Mouse (Mus musculus) heart, embryonic 13.5 days (tissue): ENCODE data around the gene Mttp. TPM values are rescaled to one million over a fixed set of nuclear protein-coding genes. Genes with fewer than 3 reads are reported as not detected.

ENCODE experiments used
- ATAC-seq: fragments of 200-750 bp; cut with Nextera tagmentation; 2 replicates; pipeline ENCODE4 v1.8.0; 2017; ENCODE audit warnings: moderate TSS enrichment; ENCODE audit not compliant: insufficient number of reproducible peaks, low FRiP score, low TSS enrichment; ENCODE audit errors: extremely low read depth
- H3K27ac ChIP-seq: fragments of 300-500 bp; sonication (generic); replicated peaks from 2 replicates; pipeline ENCODE4 v1.5.1; 2015; ENCODE audit warnings: moderate library complexity, mild to moderate bottlenecking, inconsistent platforms
- H3K27me3 ChIP-seq: fragments of 300-500 bp; sonication (generic); replicated peaks from 2 replicates; pipeline ENCODE4 v1.6.1; 2015; ENCODE audit warnings: mild to moderate bottlenecking, inconsistent platforms
- H3K36me3 ChIP-seq: fragments of 300-500 bp; sonication (generic); 2 replicates; pipeline ENCODE4 v1.6.1; 2015; ENCODE audit warnings: mild to moderate bottlenecking, inconsistent platforms
- H3K4me1 ChIP-seq: fragments of 300-500 bp; sonication (generic); 2 replicates; pipeline ENCODE4 v1.6.1; 2015; ENCODE audit warnings: inconsistent platforms
- H3K4me2 ChIP-seq: fragments of 300-500 bp; sonication (generic); 2 replicates; pipeline ENCODE4 v1.6.1; 2015; ENCODE audit warnings: inconsistent platforms, mild to moderate bottlenecking, moderate library complexity
- H3K4me3 ChIP-seq: fragments of 300-500 bp; sonication (generic); 2 replicates; pipeline ENCODE4 v1.5.1; 2015; ENCODE audit warnings: moderate library complexity, mild to moderate bottlenecking, inconsistent platforms
- H3K9ac ChIP-seq: fragments of 300-500 bp; sonication (generic); 2 replicates; pipeline ENCODE4 v1.6.1; 2015; ENCODE audit warnings: inconsistent platforms, mild to moderate bottlenecking, moderate library complexity
- H3K9me3 ChIP-seq: fragments of 300-500 bp; sonication (generic); 2 replicates; pipeline ENCODE4 v1.6.1; 2016; ENCODE audit warnings: inconsistent platforms
- WGBS: fragments of 180-500 bp; shearing (Covaris S2); methylation state at CpG from one replicate; pipeline ENCODE4 v1.1.7; 2015; ENCODE audit warnings: mixed read lengths; 5-methylcytosine and 5-hydroxymethylcytosine counted together
- polyA plus RNA-seq: library from polyadenylated mRNA; unstranded; fragments of >200 nt; fragmentation: Nextera tagmentation; extraction: Ambion mirVana; gene quantifications from 2 replicates; pipeline ENCODE4 v1.2.1, GENCODE M21; 2015

The Mttp gene
- polyA plus RNA-seq, 1 experiment from 2014 or later, result 6.6 TPM

GRCm38 (mm10) chr3:138078701-138079100, 66.1 kb downstream of the Mttp start:
- Histone ChIP-seq H3K9me3 (no peaks in the 10 kb centered on the region), H3K4me2 (no peak overlapping the region), H3K9ac (no peak overlapping the region), H3K27ac (0 out of 2 replicates have a peak overlapping the region, but pooled peaks have one; percentile 6), H3K4me1 (peaks cover 53% of the 10 kb centered on the region), H3K27me3 (no peaks in the 10 kb centered on the region), H3K36me3 (peaks cover 36% of the 10 kb centered on the region), H3K4me3 (no peak overlapping the region)
- ATAC-seq, result no peak
- 23% methylated on average over 1 of the region's 1 CpGs for WGBS

GRCm38 (mm10) chr3:138077476-138078340, 67.1 kb downstream of the Mttp start:
- no peak overlapping the region for H3K4me2 ChIP-seq
- no peaks in the 10 kb centered on the region for H3K27me3 ChIP-seq
- H3K9me3 ChIP-seq, result no peaks in the 10 kb centered on the region
- peaks cover 52% of the 10 kb centered on the region for H3K4me1 ChIP-seq
- WGBS, result 71% methylated on average over 11 of the region's 11 CpGs
- no peak overlapping the region for H3K27ac ChIP-seq
- no peak overlapping the region for H3K4me3 ChIP-seq
- ATAC-seq, result no peak
- H3K36me3 ChIP-seq, result peaks cover 36% of the 10 kb centered on the region
- no peak overlapping the region for H3K9ac ChIP-seq

- WGBS, result 35% methylated on average over 8 of the region's 8 CpGs
- ATAC-seq, result no peak; the same call in 1 of the 2 replicates
- peak overlapping the region; percentile 0; the same call in 1 of the 2 replicates for H3K4me3 ChIP-seq
- H3K27me3 ChIP-seq, result no peaks in the 10 kb centered on the region
- peaks cover 27% of the 10 kb centered on the region for H3K36me3 ChIP-seq
- H3K9ac ChIP-seq, result peak overlapping the region; percentile 25
- H3K27ac ChIP-seq, result peak overlapping the region; percentile 74
- peak overlapping the region; percentile 77 for H3K4me2 ChIP-seq
- H3K9me3 ChIP-seq, result no peaks in the 10 kb centered on the region
- peaks cover 58% of the 10 kb centered on the region for H3K4me1 ChIP-seq
Observed at GRCm38 (mm10) chr3:138075209-138075608, 69.6 kb downstream of the Mttp start.

- Histone ChIP-seq H3K27me3 (no peaks in the 10 kb centered on the region), H3K4me2 (peak overlapping the region; percentile 77; the same call in 1 of the 2 replicates), H3K4me1 (peaks cover 68% of the 10 kb centered on the region), H3K4me3 (no peak overlapping the region), H3K27ac (no peak overlapping the region), H3K9ac (peak overlapping the region; percentile 52), H3K36me3 (peaks cover 17% of the 10 kb centered on the region), H3K9me3 (no peaks in the 10 kb centered on the region)
- 88% methylated on average over 1 of the region's 1 CpGs for WGBS
- ATAC-seq, result no peak
Observed at GRCm38 (mm10) chr3:138074214-138074613, 70.6 kb downstream of the Mttp start.

GRCm38 (mm10) chr3:138071476-138072073, 73.2 kb downstream of the Mttp start:
- Histone ChIP-seq H3K9me3 (no peaks in the 10 kb centered on the region), H3K4me1 (peaks cover 73% of the 10 kb centered on the region), H3K4me3 (peak overlapping the region; percentile 52), H3K27ac (peak overlapping the region; percentile 64), H3K9ac (peak overlapping the region; percentile 85), H3K27me3 (no peaks in the 10 kb centered on the region), H3K36me3 (0 out of 2 replicates have a peak, but pooled peaks cover 6% of the 10 kb centered on the region), H3K4me2 (peak overlapping the region; percentile 77)
- no peak for ATAC-seq
- WGBS, result 53% methylated on average over 10 of the region's 10 CpGs

GRCm38 (mm10) chr3:138071004-138071403, 73.8 kb downstream of the Mttp start:
- 0 out of 2 replicates have a peak, but pooled peaks cover 6% of the 10 kb centered on the region for H3K36me3 ChIP-seq
- no peaks in the 10 kb centered on the region for H3K27me3 ChIP-seq
- peak overlapping the region; percentile 85 for H3K9ac ChIP-seq
- no peaks in the 10 kb centered on the region for H3K9me3 ChIP-seq
- no peak for ATAC-seq
- H3K4me2 ChIP-seq, result peak overlapping the region; percentile 77
- WGBS, result 17% methylated on average over 1 of the region's 1 CpGs
- peak overlapping the region; percentile 64 for H3K27ac ChIP-seq
- H3K4me1 ChIP-seq, result peaks cover 78% of the 10 kb centered on the region
- H3K4me3 ChIP-seq, result peak overlapping the region; percentile 52

- WGBS, result 46% methylated on average over 18 of the region's 18 CpGs
- H3K27me3 ChIP-seq, result no peaks in the 10 kb centered on the region
- ATAC-seq, result no peak
- H3K4me1 ChIP-seq, result peaks cover 78% of the 10 kb centered on the region
- H3K4me3 ChIP-seq, result peak overlapping the region; percentile 52
- H3K36me3 ChIP-seq, result 0 out of 2 replicates have a peak, but pooled peaks cover 6% of the 10 kb centered on the region
- H3K9ac ChIP-seq, result peak overlapping the region; percentile 85
- H3K4me2 ChIP-seq, result peak overlapping the region; percentile 77
- H3K9me3 ChIP-seq, result no peaks in the 10 kb centered on the region
- H3K27ac ChIP-seq, result peak overlapping the region; percentile 85
Observed at GRCm38 (mm10) chr3:138069756-138070511, 74.8 kb downstream of the Mttp start.

GRCm38 (mm10) chr3:138068103-138068502, 76.7 kb downstream of the Mttp start:
- H3K36me3 ChIP-seq, result 0 out of 2 replicates have a peak, but pooled peaks cover 6% of the 10 kb centered on the region
- no peak for ATAC-seq
- peak overlapping the region; percentile 85; the same call in 1 of the 2 replicates for H3K27ac ChIP-seq
- peak overlapping the region; percentile 52 for H3K4me3 ChIP-seq
- peaks cover 78% of the 10 kb centered on the region for H3K4me1 ChIP-seq
- H3K4me2 ChIP-seq, result peak overlapping the region; percentile 77
- H3K9ac ChIP-seq, result peak overlapping the region; percentile 85
- no peaks in the 10 kb centered on the region for H3K27me3 ChIP-seq
- 86% methylated on average over 12 of the region's 12 CpGs for WGBS
- no peaks in the 10 kb centered on the region for H3K9me3 ChIP-seq

GRCm38 (mm10) chr3:138067288-138067687, 77.5 kb downstream of the Mttp start, which contains the start of gene Gm5105:
Gm5105 (minus strand) TSS chr3:138067388.
- WGBS, result 81% methylated on average over 12 of the region's 12 CpGs
- peak within 1 kb of the TSS; percentile 52 for H3K4me3 ChIP-seq

GRCm38 (mm10) chr3:138066348-138066856, 78.4 kb downstream of the Mttp start:
- 70% methylated on average over 20 of the region's 20 CpGs for WGBS
- Histone ChIP-seq H3K27me3 (no peaks in the 10 kb centered on the region), H3K9ac (peak overlapping the region; percentile 85), H3K4me1 (peaks cover 72% of the 10 kb centered on the region), H3K36me3 (0 out of 2 replicates have a peak, but pooled peaks cover 6% of the 10 kb centered on the region), H3K9me3 (no peaks in the 10 kb centered on the region), H3K4me3 (peak overlapping the region; percentile 52), H3K4me2 (peak overlapping the region; percentile 77), H3K27ac (peak overlapping the region; percentile 98)
- ATAC-seq, result no peak

More at GRCm38 (mm10) chr3:138067288-138067687, 77.5 kb downstream of the Mttp start, which contains the start of gene Gm5105:
- Histone ChIP-seq H3K27me3 (no peaks in the 10 kb centered on the region), H3K36me3 (0 out of 2 replicates have a peak, but pooled peaks cover 6% of the 10 kb centered on the region), H3K4me2 (peak within 1 kb of the TSS; percentile 77), H3K27ac (peak within 1 kb of the TSS; percentile 98), H3K9ac (peak within 1 kb of the TSS; percentile 85), H3K9me3 (no peaks in the 10 kb centered on the region), H3K4me1 (peaks cover 77% of the 10 kb centered on the region)
- no peak for ATAC-seq
